Mouse (Mus musculus): ENCODE measurements around the gene Rims4. TPM values are rescaled to one million over a fixed set of nuclear protein-coding genes. Genes with fewer than 3 reads are reported as not detected.
A peak's percentile ranks its signal among the peaks of the same experiment; 100 is the strongest.

Gene Rims4
- polyA plus RNA-seq, 1 experiment from 2014 or later: 0.25 TPM

GRCm38 (mm10) chr2:163842043-163842442 is 76.4 kb downstream of the Rims4 start:
- Histone ChIP-seq H3K36me3 (ENCODE audit: insufficient read depth) (no peaks in the 10 kb centered on the region), H3K27me3 (ENCODE audit: insufficient read depth, low read length) (no peaks in the 10 kb centered on the region), H3K4me1 (ENCODE audit: insufficient read depth) (no peaks in the 10 kb centered on the region), H3K4me3 (ENCODE audit: low read depth, low read length) (no peak overlapping the region), H3K4me2 (no peak overlapping the region), H3K27ac (ENCODE audit: low read depth) (no peak overlapping the region), H3K9me3 (ENCODE audit: low read depth, low read length) (no peaks in the 10 kb centered on the region), H3K9ac (no peak overlapping the region)
- 49% methylated on average over 4 of the region's 4 CpGs for WGBS
- no peak for TF ChIP-seq CTCF (IDR thresholded peaks at IDR 0.05; ENCODE audit: low read depth)
- no peak for ATAC-seq (ENCODE audit: insufficient read depth)
- no peak for DNase-seq

DNA sequence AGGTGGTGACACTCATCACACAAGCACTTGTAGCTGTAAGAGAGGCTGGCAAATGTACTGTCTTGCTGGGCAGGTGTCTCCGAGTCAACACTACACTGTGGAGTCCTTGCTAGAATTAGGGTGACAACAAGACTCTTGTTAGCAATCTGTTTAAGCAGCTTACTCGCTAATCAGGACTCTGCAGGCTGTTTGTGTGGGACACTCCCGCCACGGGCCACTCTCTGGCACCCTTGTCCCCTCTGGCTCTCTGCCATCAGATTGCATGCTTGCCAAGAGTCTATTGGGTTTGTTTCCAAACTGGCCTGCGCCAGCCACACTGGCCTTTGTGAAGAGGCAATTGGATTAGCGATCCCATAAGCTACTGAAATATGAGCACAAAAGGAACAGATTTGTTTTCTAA is 79.0 kb downstream of the Rims4 start:
- DNase-seq (peak; percentile 46), ATAC-seq (ENCODE audit: insufficient read depth) (no peak)
- Histone ChIP-seq H3K27me3 (ENCODE audit: insufficient read depth, low read length) (no peaks in the 10 kb centered on the region), H3K9me3 (ENCODE audit: low read depth, low read length) (no peaks in the 10 kb centered on the region), H3K36me3 (ENCODE audit: insufficient read depth) (no peaks in the 10 kb centered on the region), H3K4me2 (no peak overlapping the region), H3K9ac (no peak overlapping the region), H3K4me3 (ENCODE audit: low read depth, low read length) (no peak overlapping the region), H3K27ac (ENCODE audit: low read depth) (no peak overlapping the region), H3K4me1 (ENCODE audit: insufficient read depth) (no peaks in the 10 kb centered on the region)
- no peak for TF ChIP-seq CTCF (IDR thresholded peaks at IDR 0.05; ENCODE audit: low read depth)
- 41% methylated on average over 6 of the region's 6 CpGs for WGBS

- ATAC-seq (ENCODE audit: insufficient read depth) (peak; percentile 38; the same call in 1 of the 2 replicates), DNase-seq (peak; percentile 92)
- H3K27me3 ChIP-seq (ENCODE audit: insufficient read depth, low read length): no peaks in the 10 kb centered on the region
- TF ChIP-seq CTCF (IDR thresholded peaks at IDR 0.05; ENCODE audit: low read depth): peak; percentile 98
- no peak overlapping the region for H3K27ac ChIP-seq (ENCODE audit: low read depth)
- no peak overlapping the region for H3K4me2 ChIP-seq
- H3K9ac ChIP-seq: no peak overlapping the region
- no peaks in the 10 kb centered on the region for H3K36me3 ChIP-seq (ENCODE audit: insufficient read depth)
- H3K4me1 ChIP-seq (ENCODE audit: insufficient read depth): no peaks in the 10 kb centered on the region
- no peaks in the 10 kb centered on the region for H3K9me3 ChIP-seq (ENCODE audit: low read depth, low read length)
- WGBS: 18% methylated on average over 9 of the region's 9 CpGs
- no peak overlapping the region for H3K4me3 ChIP-seq (ENCODE audit: low read depth, low read length)
These were observed 80.4 kb downstream of the Rims4 start for GRCm38 (mm10) chr2:163838043-163838442.

GRCm38 (mm10) chr2:163831163-163831562 is 87.3 kb downstream of the Rims4 start:
- Histone ChIP-seq H3K9me3 (ENCODE audit: low read depth, low read length) (no peaks in the 10 kb centered on the region), H3K9ac (no peak overlapping the region), H3K4me1 (ENCODE audit: insufficient read depth) (no peaks in the 10 kb centered on the region), H3K4me2 (no peak overlapping the region), H3K27ac (ENCODE audit: low read depth) (no peak overlapping the region), H3K36me3 (ENCODE audit: insufficient read depth) (no peaks in the 10 kb centered on the region), H3K4me3 (ENCODE audit: low read depth, low read length) (no peak overlapping the region), H3K27me3 (ENCODE audit: insufficient read depth, low read length) (no peaks in the 10 kb centered on the region)
- no peak for TF ChIP-seq CTCF (IDR thresholded peaks at IDR 0.05; ENCODE audit: low read depth)
- no peak for DNase-seq
- WGBS: 32% methylated on average over 1 of the region's 1 CpGs
- no peak for ATAC-seq (ENCODE audit: insufficient read depth)

GRCm38 (mm10) chr2:163826494-163826893 is 92.0 kb downstream of the Rims4 start:
- no peak for ATAC-seq (ENCODE audit: insufficient read depth)
- TF ChIP-seq CTCF (IDR thresholded peaks at IDR 0.05; ENCODE audit: low read depth): no peak
- Histone ChIP-seq H3K27ac (ENCODE audit: low read depth) (no peak overlapping the region), H3K27me3 (ENCODE audit: insufficient read depth, low read length) (no peaks in the 10 kb centered on the region), H3K4me1 (ENCODE audit: insufficient read depth) (no peaks in the 10 kb centered on the region), H3K4me2 (no peak overlapping the region), H3K9me3 (ENCODE audit: low read depth, low read length) (no peaks in the 10 kb centered on the region), H3K9ac (no peak overlapping the region), H3K4me3 (ENCODE audit: low read depth, low read length) (no peak overlapping the region), H3K36me3 (ENCODE audit: insufficient read depth) (no peaks in the 10 kb centered on the region)
- 68% methylated on average over 5 of the region's 5 CpGs for WGBS
- DNase-seq: no peak

DNA sequence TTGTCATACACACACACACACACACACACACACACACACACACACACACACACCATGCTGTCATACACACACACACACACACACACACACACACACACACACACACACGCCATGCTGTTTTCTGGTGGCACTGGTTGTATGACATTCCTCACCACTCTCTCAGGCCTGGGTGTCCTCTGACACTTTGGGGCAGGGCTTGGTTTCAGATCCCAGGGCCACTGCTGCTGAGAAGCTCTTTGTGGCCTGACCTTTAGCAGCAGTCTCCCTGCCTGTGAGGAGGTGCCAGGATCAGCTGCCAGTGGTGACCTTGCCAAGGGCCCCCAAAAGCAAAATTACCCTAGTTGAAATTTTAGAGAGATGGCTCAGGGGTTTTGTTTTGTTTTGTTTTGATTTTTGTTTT is 92.6 kb downstream of the Rims4 start:
- Histone ChIP-seq H3K4me1 (ENCODE audit: insufficient read depth) (no peaks in the 10 kb centered on the region), H3K9ac (no peak overlapping the region), H3K9me3 (ENCODE audit: low read depth, low read length) (no peaks in the 10 kb centered on the region), H3K27me3 (ENCODE audit: insufficient read depth, low read length) (no peaks in the 10 kb centered on the region), H3K27ac (ENCODE audit: low read depth) (no peak overlapping the region), H3K4me2 (no peak overlapping the region), H3K36me3 (ENCODE audit: insufficient read depth) (no peaks in the 10 kb centered on the region), H3K4me3 (ENCODE audit: low read depth, low read length) (no peak overlapping the region)
- ATAC-seq (ENCODE audit: insufficient read depth) (no peak), DNase-seq (no peak)
- TF ChIP-seq CTCF (IDR thresholded peaks at IDR 0.05; ENCODE audit: low read depth): no peak
- WGBS: 30% methylated on average over 1 of the region's 1 CpGs

DNA sequence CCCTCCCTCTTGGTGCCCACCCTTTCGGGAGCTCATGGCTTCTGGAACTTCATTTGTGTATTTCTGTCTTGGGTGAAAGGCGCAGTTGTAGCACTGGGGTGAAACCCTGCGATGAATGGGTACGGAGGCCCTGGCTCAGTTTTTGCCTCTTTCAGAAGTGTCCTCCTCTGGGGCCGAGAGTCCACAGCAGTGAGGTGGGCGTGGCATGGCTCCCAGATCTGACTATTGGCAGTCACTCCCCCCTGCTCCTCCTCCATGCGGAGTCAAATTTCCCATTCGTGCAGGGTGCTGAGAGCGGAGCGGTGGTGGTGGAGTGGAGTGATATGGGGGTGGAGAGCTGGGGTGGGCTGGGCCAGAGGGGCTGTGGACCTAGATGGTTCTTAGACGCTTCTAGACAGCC is 94.7 kb downstream of the Rims4 start:
- 0 out of 2 replicates have a peak overlapping the region, but pooled peaks have one; percentile 11 for H3K4me3 ChIP-seq (ENCODE audit: low read depth, low read length)
- H3K9ac ChIP-seq: no peak overlapping the region
- 17% methylated on average over 11 of the region's 11 CpGs for WGBS
- peak; percentile 85 for DNase-seq
- H3K27me3 ChIP-seq (ENCODE audit: insufficient read depth, low read length): no peaks in the 10 kb centered on the region
- H3K9me3 ChIP-seq (ENCODE audit: low read depth, low read length): no peaks in the 10 kb centered on the region
- peak overlapping the region; percentile 48 for H3K4me2 ChIP-seq
- no peaks in the 10 kb centered on the region for H3K4me1 ChIP-seq (ENCODE audit: insufficient read depth)
- no peaks in the 10 kb centered on the region for H3K36me3 ChIP-seq (ENCODE audit: insufficient read depth)
- TF ChIP-seq CTCF (IDR thresholded peaks at IDR 0.05; ENCODE audit: low read depth): no peak
- ATAC-seq (ENCODE audit: insufficient read depth): peak; percentile 89
- H3K27ac ChIP-seq (ENCODE audit: low read depth): no peak overlapping the region

DNA sequence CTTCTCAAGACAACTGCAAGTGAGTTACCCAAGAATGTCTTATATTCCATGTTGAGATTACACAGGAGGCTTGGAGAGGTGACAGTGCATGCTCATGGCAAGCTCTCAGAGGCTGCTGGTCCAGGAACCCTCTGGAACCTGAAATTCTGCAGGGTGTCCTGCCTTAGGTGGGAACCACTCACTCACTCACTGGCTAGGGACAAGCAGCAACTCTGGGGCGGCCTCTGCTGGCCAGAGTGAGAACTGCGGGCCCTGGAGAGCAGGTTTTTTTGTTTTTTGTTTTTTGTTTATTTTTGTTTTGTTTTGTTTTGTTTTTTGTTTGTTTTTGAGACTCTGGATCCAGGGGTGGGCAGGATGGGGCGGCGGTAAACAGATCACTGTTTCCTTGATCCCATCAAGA is 95.2 kb downstream of the Rims4 start:
- Histone ChIP-seq H3K4me2 (peak overlapping the region; percentile 48), H3K9me3 (ENCODE audit: low read depth, low read length) (no peaks in the 10 kb centered on the region), H3K9ac (no peak overlapping the region), H3K4me1 (ENCODE audit: insufficient read depth) (no peaks in the 10 kb centered on the region), H3K4me3 (ENCODE audit: low read depth, low read length) (0 out of 2 replicates have a peak overlapping the region, but pooled peaks have one; percentile 11), H3K27ac (ENCODE audit: low read depth) (no peak overlapping the region), H3K27me3 (ENCODE audit: insufficient read depth, low read length) (no peaks in the 10 kb centered on the region), H3K36me3 (ENCODE audit: insufficient read depth) (no peaks in the 10 kb centered on the region)
- ATAC-seq (ENCODE audit: insufficient read depth) (peak; percentile 45; the same call in 1 of the 2 replicates), DNase-seq (peak; percentile 70)
- WGBS: 4% methylated on average over 4 of the region's 4 CpGs
- TF ChIP-seq CTCF (IDR thresholded peaks at IDR 0.05; ENCODE audit: low read depth): peak; percentile 95

Data from lung, embryonic 14.5 days (tissue).